Mouse (Mus musculus) left cerebral cortex, postnatal 4 days (tissue): ENCODE measurements around the gene Pdrg1. TPM values are rescaled to one million over a fixed set of nuclear protein-coding genes. Genes with fewer than 3 reads are reported as not detected.

Source experiments
- DNase-seq: peaks from one replicate; pipeline ENCODE4 v3.0.0-alpha.2; 2022
- intact Hi-C: fragments of 180-260 bp; cut with DNase I; formaldehyde crosslinking; loops from one replicate; pipeline ENCODE4 v1.15.1; 2025
- total RNA-seq, 2 experiments: library from RNA; stranded (reverse); gene quantifications; 2 replicates each; pipeline ENCODE4 v1.2.3; 2021

The Pdrg1 gene
- total RNA-seq, 2 experiments from 2014 or later = 91.7 to 92.5 TPM

- intact Hi-C loops = no loop called here
- DNase-seq = no peak
Observed at GRCm38 (mm10) chr2:152965555-152965954, 49.7 kb downstream of the Pdrg1 start.

- peak; percentile 82 for DNase-seq
- intact Hi-C loops = no loop called here
Observed at GRCm38 (mm10) chr2:152962091-152962793, 53.0 kb downstream of the Pdrg1 start, which contains the start of gene Ttll9. Gene Ttll9 (plus strand): TSS chr2:152962485.

Other genes with a start within 250 kb of the Pdrg1 start
- 100 to 1,000 TPM; 113 to 116 TPM for gene Bcl2l1, start 183.7 kb downstream of the Pdrg1 start, total RNA-seq
- gene Tpx2, start 167.5 kb downstream of the Pdrg1 start, total RNA-seq = 10 to 100 TPM in 1 of 2 experiments, 1 to 10 TPM in 1; 9.8 to 11.0 TPM
- gene Mylk2, start 104.1 kb downstream of the Pdrg1 start, total RNA-seq = not detected
- 1 to 10 TPM; 1.6 TPM for gene Foxs1, start 82.2 kb downstream of the Pdrg1 start, total RNA-seq
- gene Dusp15, start 63.7 kb downstream of the Pdrg1 start, total RNA-seq = 10 to 100 TPM; 18.3 to 22.2 TPM
- 1 to 10 TPM; 3.3 to 5.2 TPM for gene Ttll9, start 52.9 kb downstream of the Pdrg1 start, total RNA-seq
- 10 to 100 TPM; 23.2 to 23.4 TPM for gene Xkr7, start 16.4 kb upstream of the Pdrg1 start, total RNA-seq
- gene Ccm2l, start 50.5 kb upstream of the Pdrg1 start, total RNA-seq = 1 to 10 TPM; 3.0 to 4.7 TPM
- gene Hck, start 93.0 kb upstream of the Pdrg1 start, total RNA-seq = 1 to 10 TPM; 3.6 to 3.8 TPM
- 100 to 1,000 TPM; 118 to 120 TPM for gene Tm9sf4, start 145.9 kb upstream of the Pdrg1 start, total RNA-seq
- 10 to 100 TPM; 36.3 to 37.3 TPM for gene Tspyl3, start 210.0 kb upstream of the Pdrg1 start, total RNA-seq
- gene Plagl2, start 226.0 kb upstream of the Pdrg1 start, total RNA-seq = 1 to 10 TPM; 6.8 to 8.6 TPM
- gene Pofut1, start 226.1 kb upstream of the Pdrg1 start, total RNA-seq = 10 to 100 TPM; 23.2 to 23.3 TPM